Comparison of ENCODE assay signal across 8 mouse cellular contexts in the genomic region with DNA sequence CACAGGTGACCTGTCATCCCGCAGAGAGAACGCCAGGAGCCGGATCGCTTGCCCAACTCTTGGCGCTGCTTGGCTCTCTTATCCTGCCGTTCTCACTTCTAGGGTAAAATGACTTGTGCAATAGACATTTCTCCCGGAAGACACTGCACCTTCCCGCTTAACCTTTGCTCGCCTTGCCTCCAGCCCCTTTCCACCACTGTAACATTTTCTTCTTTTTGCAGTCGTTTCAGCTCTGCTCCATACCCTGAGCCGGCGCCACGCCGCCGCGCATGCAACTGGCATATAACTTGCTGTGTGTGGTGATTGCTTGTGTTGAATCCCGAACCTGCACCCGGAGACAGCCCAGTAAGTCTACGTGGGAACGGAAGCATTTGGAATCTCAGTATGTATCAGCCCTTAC. TPM values are rescaled to one million over a fixed set of nuclear protein-coding genes. Genes with fewer than 3 reads are reported as not detected.
DNase-seq lines count a peak whose midpoint lies in the region; ATAC-seq and TF ChIP-seq lines count a peak whose summit lies in the region.

No protein-coding gene starts in this region.

- DNase-seq in layer of hippocampus, adult 2 months (ENCODE audit: low spot score in 2 of 2), result no peak
- no peak for DNase-seq in layer of hippocampus, adult 11-12 months (ENCODE audit: low spot score)
- peak; percentile 18 for DNase-seq in liver
- DNase-seq in neural tube, embryonic 10.5 days (ENCODE audit: extremely low spot score, low spot score), result peak; percentile 41
- no peak for DNase-seq in spleen, postnatal 14 days (ENCODE audit: low spot score in 2 of 2)
- no peak for DNase-seq in cerebellum, adult 9-10 months

- H3K36me3 ChIP-seq in forebrain, embryonic 13.5 days (ENCODE audit: poor library complexity, severe bottlenecking), result no peaks in the 10 kb centered on the region; the same call in 1 of the 2 replicates

- H3K4me2 ChIP-seq in forebrain, embryonic 13.5 days, result peak overlapping the region; percentile 77

- H3K27ac ChIP-seq in layer of hippocampus, adult 2 months, result peak overlapping the region; percentile 95
- no peak overlapping the region for H3K27ac ChIP-seq in forebrain, embryonic 13.5 days

- 1% methylated on average over 20 of the region's 20 CpGs for WGBS in forebrain, embryonic 13.5 days

- no peaks in the 10 kb centered on the region for H3K9me3 ChIP-seq in forebrain, embryonic 13.5 days (replicated peaks)

- peak; percentile 1 for ATAC-seq in activated CD4-positive, CD25-positive, alpha-beta regulatory T cell, adult 4 months
- peak; percentile 39 for ATAC-seq in forebrain, embryonic 13.5 days

- H3K27me3 ChIP-seq in forebrain, embryonic 13.5 days, result no peaks in the 10 kb centered on the region

- no peak for TF ChIP-seq CTCF in layer of hippocampus, adult 2 months (conservative IDR thresholded peaks at IDR 0.05)

- peaks cover 10% of the 10 kb centered on the region for H3K4me1 ChIP-seq in forebrain, embryonic 13.5 days

- H3K4me3 ChIP-seq in layer of hippocampus, adult 2 months, result peak overlapping the region; percentile 81
- H3K4me3 ChIP-seq in forebrain, embryonic 13.5 days, result peak overlapping the region; percentile 84

- H3K9ac ChIP-seq in forebrain, embryonic 13.5 days, result peak overlapping the region; percentile 77

RNA-seq across cellular contexts. Expression of a gene that starts 0.5 kb away (rescaled TPM):
- 10 to 100 TPM; 22.0 to 23.4 TPM for total RNA-seq in layer of hippocampus, adult 2 months (2021)
- polyA plus RNA-seq in activated CD4-positive, CD25-positive, alpha-beta regulatory T cell, adult 4 months (2017; shearing (Covaris generic)), result 100 to 1,000 TPM; 697 to 904 TPM
- 12.3 and 14.0 TPM in 2 replicates for polyA plus RNA-seq in forebrain, embryonic 13.5 days (2015; fragmentation: Nextera tagmentation; extraction: Ambion mirVana)

Comparison
In these comparisons a context has a peak if more than half of its experiments do, and no peak if none do; other contexts are left out.
1. DNase-seq: peak in liver (single experiment) and neural tube, embryonic 10.5 days (single experiment); none in layer of hippocampus, adult 2 months (0 of 2), layer of hippocampus, adult 11-12 months (single experiment), spleen, postnatal 14 days (0 of 2) and cerebellum, adult 9-10 months (single experiment).
2. RNA of a gene that starts 0.5 kb away (polyA plus RNA-seq): 697 to 904 TPM in activated CD4-positive, CD25-positive, alpha-beta regulatory T cell, adult 4 months; 12.3 to 14.0 TPM in forebrain, embryonic 13.5 days; every median in the first group is over 10 times any median in the second.